Mouse (Mus musculus) layer of hippocampus, adult 9-10 months (tissue): ENCODE results near the gene Gsta2.
"Not testable (repeated sequence)": the region's sequence is repeated elsewhere in the genome, so short reads cannot be mapped to it uniquely, and the experiment has no call there.

Source experiments
- DNase-seq: peaks from one replicate; pipeline ENCODE4 v3.0.0; 2022; ENCODE audit warnings: low spot score

Gene Gsta2

DNA sequence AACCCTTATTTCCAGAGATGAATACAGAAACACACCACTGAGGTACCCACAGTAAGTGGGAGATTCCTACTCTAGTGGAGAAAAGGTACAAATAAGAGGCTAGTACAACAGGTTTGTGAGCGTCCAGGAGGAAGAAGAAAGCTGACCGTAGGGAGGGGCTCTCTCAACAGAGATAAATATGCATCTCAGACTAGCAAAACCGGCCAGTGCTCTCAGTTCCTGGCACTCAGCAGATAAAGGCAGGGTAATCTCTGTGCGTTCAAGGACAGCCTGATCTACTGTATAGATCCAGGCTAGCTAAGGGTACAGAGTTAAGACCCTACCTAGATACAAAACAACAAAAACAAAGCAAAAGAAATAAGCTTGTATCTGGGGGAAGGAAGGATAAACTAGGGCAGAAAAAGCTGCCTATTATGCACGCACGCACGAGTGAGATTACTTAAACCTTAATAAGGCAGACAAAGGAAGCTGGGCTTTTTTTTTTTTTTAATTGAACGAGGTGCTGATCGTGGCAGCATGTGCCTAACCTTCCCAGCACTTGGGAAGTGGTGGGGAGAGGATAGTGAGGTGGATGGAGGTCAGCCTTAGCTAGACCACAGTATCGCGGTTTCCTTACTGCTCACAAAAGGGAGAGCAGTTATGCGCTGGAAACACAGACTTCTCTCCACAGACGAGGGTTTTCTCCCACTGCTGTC is 10.4 kb upstream of the Gsta2 start:
- DNase-seq: no peak

DNA sequence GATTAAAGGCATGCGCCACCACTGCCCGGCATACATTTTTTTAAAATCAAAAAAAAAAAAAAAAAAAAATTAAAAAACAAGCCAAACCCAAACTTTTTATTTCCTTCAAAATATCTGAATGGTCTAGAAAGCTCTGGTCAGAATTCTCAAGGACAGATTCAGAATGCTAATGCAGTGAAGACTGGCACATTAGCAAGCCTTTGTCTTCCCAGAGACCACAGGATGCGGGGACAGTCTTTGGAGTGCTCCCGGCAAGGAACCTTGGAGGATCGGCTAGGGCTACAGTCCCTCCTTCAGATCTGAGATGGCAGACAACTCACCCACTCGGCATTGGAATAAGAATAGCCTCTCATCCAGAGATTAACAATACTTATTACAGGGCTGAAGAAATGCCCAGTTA is 9.1 kb upstream of the Gsta2 start:
- DNase-seq: no peak

DNA sequence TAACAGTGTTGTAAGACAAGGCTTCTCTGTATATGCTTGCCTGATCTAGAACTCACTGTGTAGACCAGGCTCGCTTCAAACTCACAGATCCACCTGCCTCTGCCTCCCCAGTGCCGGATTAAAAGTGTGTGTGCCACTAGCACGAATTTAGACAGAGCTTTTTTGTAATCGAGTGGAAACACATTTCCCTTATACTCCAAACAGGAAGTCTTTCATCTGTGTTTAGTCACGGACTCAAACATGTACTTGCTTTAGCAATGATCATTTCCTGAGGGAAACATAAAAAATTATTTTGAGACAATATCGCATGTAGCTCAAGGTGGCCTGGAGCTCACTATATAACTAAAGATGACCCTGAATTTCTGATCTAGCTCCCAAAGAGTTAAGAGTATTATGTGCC is 7.8 kb upstream of the Gsta2 start:
- DNase-seq: no peak

DNA sequence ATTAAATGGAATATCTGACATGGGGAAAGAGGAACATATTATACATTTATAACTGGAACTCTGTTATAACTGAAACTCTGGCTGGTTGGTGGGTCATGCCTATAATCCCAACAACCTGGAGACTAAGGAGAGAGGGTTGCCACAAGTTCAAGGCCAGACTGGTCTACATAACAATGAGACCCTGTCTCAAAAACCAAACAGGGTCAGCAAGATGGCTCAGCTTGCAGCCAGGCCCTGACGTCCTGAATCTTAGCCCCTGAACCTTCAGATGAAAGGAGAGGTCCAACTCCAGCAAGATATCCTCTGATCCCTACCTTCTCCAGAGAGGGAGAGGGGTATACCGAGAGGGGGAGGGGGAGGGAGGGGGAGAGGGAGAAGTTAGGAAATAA is 4.9 kb upstream of the Gsta2 start:
- DNase-seq: no peak

DNA sequence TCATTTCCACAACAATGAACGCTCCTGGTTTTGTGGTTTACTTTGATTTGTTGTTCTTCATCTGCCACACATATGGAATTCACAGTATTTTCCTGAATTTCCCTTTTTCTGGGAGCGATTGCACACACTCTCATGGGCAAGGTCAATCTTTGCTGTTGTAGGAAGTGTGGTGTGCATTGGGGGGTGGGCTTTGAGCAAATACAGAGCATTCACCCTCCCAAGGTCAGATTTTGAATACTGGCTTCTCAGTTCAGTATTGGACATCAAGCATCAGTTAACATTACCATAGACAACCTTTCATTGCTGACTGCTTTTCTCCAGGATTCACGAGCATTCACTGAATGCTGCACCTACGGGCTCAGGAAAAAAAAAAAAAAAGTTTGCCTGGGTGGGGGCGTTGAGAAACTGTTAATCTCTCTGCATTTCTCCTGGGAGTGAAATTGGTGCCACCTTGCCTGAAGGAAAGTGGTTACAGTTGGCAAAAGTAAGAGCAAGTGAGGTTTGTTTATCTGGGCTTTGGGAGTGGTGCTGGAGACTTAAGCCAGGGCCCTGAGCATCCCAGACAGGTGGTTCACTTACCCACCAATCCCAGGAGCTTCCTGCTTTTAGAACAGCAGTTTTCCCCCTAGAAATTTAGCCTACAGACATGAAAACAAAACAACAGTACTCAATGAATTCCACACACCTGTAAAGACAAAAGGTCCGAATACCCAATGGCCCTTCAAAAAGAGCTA is 4.3 kb upstream of the Gsta2 start:
- DNase-seq: no peak

DNA sequence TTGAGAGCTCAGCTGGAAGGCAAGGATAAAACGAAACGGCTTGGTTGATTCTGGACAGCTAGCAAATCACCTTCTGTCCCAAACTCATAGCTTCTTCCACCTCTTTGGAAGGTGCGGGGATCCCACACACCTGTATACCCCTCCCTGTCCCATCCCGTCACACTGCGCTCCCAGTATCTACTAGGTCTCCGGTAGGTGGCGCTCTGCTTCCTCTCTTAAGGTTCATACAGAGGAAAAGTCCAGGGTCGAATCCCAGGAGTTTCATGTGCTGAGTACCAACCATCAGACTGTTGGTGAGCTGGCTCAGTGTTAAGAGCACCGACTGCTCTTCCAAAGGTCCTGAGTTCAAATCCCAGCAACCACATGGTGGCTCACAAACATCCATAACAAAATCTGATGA is 2.5 kb upstream of the Gsta2 start:
- DNase-seq: no peak

DNA sequence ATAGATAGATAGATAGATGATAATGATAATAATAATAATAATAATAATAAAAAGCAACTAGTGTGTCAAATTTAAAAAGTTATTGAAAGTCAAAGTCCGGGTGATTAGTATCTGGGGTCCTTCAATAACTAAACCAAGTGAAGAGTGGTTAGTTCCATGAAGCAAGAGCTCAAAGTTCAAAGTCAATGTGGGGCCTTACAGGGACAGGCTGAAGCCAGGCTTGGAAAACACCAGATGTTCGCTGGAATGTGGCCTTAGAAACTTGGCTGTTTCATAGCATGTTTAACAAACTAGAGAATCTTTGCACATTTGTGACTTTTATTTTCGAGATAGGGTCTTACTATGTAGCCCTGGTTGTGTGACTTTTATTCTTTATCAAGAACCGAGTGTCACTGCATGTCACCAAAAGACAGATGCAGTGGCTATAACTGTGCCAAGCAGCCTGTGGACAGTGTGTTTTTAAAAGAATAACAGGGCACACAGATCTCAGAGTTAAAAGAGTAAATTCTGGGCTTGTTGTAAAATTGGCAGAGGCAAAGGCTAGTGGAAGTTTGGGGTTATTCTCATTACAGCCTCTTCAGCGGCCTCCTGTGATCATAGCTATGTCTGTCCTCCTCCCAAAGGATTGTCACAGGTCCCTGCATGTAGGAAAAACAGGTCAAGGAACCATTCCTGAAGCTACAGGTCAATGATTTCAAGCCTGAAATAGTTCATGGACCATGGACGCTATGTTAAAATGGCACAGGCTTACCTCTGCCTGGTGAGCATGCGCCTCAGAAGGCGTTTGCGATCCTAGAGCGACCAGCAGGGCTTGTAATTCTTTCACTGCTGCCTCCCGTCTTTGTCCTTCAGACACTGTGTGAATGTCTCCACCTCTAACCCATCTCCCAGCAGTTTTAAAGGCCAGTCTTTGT is 666 bp downstream of the Gsta2 start:
- no peak for DNase-seq

DNA sequence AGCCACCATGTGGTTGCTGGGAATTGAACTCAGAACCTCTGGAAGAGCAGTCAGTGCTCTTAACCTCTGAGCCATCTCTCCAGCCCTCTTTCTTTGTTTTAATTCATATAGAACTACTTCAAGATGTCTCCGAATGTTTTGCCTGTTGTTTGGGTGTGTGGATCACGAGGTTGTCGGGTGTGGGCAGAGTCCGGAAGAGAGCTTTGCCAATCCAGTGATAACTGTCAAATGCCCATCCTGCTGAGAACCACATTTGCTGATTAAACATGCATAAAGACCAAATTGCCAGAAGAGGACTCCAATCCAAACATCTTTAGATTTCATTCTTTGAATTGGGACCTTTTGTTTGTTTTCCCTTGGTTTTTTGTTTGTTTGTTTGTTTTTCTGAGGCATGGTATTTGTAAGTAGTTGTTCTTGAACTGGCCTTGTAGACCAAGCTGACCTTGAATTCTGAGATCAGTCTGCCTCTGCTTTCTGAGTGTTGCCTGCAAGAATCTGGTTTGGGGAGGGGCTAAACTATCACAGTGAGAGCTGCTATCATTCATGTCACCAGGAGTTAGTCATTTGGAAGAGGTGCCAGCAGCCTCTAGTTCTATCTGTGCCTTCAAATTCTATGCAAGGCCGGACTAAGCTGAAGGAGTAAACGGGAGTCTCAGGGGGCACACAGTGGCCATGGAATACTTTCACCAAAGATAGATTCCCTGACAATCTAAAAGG is 3.9 kb downstream of the Gsta2 start:
- DNase-seq: no peak

DNA sequence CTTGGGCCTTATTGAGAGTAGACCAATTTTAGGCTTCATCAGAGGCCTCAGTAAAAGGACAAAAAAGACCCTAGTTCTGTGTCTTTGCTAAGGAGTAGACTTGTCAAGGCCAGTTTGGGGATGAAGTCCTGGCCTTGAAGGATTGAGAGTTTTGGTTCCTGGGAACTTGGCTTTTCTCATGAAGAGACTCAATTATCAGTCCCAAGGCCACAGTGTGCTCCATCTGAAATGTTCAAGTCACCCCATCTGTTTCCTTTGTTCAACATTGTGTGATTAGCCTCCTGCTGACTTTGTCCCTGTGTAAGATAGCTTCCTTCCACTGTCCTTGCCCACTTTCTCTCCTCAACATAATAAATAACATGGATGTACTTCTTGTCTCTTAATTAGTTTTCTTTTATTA is 5.6 kb downstream of the Gsta2 start:
- DNase-seq: not testable (repeated sequence)

DNA sequence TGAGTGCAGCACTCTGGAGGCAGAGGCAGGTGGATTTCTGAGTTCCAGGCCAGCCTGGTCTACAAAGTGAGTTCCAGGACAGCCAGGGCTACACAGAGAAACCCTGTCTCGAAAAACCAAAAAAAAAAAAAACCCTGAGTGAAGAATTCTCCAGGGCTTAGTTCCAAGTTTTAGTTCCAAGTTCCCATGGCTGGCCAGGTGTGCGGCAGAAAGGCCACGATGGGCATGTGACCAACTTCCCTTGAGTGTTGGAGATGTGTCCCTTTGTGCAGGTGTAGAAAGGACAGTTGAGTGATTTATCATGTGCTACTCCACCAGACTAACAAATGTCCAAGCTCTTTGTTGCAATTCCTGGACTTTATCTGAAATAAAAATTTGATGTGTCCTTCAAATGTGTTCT is 6.4 kb downstream of the Gsta2 start:
- not testable (repeated sequence) for DNase-seq

DNA sequence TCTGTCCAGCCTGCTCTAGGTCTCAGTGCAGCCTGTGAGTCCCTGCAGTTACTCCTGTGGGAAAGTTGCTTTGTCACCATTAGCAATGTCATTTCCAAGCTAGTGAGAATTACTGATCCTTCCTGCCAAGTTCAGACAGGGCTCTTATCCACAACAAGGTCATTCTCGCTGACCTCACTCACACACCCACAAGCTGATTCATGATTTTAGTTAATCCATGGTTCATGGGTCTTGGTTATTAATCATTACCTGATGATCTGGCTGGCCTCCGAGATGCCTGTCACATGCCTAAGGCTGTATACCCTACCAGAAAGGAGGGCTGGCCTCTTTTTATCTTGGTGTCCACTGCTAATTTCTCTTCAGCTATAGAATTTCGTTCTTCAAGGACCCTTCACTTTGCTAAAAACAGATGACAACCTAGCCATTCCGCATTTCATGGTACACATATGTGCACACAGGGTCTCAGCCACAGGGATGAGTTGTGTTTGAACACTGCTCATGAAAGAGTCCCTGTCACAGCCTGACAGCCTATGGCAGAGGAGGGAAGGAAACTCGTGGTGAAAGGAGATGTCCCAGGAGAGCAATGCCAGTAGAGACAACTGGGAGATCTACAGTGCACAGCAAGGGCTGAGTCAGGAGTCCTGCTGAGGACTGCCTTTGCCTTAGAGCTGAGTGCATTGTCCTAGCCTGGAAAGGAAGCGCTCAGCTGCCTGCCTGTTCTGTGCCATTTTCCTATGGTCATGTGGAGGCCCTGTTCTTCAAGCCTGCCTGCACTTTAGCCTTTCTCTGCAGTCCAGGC is 7.2 kb downstream of the Gsta2 start:
- not testable (repeated sequence) for DNase-seq

DNA sequence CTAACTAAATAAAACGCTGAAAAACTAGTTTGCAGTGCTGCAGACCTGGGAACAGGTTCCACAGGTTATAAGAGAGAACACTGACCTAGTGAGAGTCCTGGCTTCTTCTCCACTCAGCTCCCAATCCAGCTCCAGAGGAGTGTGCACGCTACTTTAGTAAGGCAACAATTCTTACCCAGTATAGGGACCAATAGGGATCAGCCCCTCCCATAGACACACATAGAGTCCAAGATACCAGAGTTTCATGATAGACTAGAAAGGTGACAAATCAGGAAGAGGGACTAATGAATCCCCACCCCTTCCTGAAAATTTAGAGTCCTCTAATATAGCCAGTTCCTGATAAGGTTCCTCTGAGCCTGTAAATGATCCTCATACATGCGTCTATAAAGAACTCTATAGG is 8.6 kb downstream of the Gsta2 start:
- no peak for DNase-seq

DNA sequence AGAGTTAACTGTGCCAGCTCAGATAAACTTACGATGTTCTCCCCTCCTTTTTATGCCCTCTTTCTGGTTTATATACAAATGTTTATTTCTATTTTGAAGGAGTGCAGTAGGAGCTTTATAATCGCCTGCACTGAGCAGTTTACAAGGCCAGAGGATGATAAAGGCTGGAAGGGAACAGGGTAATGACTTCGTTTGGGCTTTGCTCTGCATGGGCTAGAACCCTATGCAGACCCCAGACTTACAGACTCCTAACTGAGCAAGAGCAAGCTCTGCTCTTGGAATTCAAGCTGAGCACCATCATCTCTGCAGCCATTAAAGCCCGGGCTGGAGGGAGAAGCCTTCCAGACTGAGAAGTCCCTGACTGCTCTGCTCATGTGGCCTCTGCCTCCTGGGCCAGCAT is 10.4 kb downstream of the Gsta2 start:
- not testable (repeated sequence) for DNase-seq

DNA sequence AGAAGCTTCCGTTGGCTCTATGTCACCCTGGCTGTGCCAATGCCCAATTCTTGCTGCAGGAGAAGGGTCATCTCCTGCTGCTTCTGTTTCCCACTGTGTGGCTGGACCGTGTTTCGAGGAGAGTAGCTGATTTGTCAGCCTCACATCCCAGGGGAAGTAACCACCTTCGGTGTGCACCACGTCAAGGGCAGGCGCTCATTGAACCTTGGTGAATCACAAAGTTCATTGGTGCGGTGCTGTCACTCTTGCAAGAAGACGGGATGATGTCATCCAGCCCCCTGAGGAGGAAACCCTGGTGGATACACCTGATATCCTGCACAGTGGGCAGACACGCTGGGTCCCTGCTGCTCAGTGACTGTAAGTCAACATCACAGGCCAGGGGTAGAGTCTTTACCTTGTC is 12.5 kb downstream of the Gsta2 start:
- DNase-seq: not testable (repeated sequence)

DNA sequence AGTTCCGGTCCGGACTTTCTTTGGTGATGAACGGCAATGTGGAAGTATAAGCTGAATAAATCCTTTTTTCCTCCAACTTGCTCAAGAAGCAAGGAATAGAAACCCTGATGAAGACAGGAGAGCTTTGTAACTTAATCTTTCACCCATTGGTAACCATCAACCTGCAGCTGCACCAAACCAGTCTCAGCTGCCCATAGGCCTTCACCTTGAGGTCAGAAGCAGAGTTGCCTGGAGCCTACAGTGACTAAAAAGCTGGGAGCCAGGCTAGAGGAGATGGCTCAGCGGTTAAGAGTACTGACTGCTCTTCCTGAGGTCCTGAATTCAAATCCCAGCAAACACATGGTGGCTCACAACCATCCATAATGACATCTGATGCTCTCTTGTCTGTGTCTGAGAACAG is 13.1 kb downstream of the Gsta2 start:
- not testable (repeated sequence) for DNase-seq

DNA sequence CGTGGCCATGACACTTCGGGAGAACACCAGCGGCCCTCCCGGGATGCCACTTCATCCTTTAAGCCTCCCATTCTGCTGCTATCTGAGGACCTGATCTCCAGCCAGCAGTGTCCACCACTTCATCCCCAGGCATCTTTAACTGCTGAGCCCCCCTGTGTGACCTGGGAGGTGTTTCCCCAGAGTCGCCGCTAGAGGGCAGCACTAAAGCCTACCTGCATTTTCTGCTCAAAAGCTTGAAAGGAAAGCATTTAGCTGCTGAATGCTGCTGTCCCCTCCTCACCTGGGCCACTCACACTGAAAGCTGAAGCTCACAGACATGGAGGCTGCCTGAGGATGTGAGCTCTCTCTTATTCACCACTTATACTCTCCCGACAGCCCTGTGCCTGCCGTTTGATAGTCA is 15.3 kb downstream of the Gsta2 start:
- DNase-seq: not testable (repeated sequence)

DNA sequence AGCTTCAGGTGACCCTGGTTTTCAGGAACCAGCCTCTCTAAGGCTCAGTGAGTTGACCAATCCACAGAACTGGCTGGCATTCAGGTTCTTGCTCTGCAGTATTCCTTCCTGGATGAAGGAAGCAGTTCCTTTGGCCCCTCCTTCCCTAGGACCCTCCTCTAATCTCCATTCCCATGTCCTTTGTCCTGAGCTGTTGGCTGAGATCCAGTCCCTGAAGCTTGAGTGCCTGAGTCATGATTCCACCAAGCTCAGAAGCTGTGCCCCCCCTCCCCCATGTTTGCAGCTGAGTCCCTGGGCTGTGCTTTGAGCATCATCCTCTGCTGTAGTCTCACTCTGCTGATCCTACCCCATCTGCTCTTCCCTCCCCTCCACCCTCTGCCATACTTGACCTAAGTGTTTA is 18.5 kb downstream of the Gsta2 start:
- DNase-seq: not testable (repeated sequence)

DNA sequence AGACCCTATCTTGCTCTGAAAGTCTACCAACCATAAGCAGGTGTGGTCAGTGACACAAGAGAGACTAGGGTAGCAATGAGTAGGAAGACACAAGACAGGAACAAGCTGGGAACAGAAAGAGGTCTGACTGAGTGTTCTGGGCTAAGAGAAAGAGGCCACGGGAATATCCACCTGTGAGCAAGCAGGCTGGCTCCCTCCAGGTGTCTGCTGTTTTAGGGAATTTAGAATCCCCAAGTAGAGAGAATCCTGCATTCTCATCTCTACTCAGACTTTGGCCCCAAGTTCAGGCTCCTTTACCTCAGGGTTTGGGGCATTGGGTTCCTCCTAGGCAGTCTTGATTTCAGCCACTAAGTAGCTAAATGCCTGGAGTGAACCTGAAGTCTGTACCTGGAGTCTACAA is 28.3 kb downstream of the Gsta2 start, which contains the start of gene Omt2b:
TSS of gene Omt2b (plus strand) at position 301 of the 400 bp plus-strand sequence.
- not testable (repeated sequence) for DNase-seq

DNA sequence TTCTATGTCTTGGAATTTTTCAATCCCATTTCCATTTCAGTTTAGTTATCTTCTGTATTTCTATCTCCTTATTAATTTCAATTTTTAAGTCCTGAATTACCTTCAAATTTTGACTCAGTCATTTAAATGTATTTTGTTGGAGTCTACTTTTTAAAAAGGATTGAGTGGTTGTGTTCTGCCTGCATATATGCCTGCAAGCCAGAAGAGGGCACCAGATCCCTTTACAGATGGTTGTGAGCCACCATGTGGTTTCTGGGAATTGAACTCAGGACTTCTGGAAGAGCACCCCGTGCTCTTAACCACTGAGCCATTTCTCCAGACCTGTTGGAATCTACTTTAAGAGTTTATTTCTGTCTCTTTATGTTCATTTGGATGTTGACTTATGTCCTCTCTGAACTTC is 36.1 kb downstream of the Gsta2 start:
- no peak for DNase-seq

DNA sequence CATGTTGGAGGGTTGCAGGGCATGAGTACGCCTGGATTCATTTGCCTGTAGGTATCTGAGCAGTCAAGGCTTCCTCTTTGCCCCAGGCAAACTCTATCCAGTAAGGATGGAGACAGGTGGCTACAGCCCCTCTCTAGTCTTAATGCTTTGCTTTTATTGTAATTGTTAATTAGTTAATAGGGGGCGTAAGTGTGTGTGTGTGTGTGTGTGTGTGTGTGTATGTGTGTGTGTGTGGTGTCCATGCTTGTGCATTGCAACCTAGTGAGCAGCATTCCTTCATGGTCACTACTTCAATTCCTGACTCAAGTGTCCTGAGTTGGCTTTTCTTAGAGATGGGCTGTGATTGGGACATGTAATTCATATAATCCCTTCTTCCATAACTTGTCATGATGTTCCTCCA is 40.9 kb downstream of the Gsta2 start, which contains the start of gene Omt2a:
TSS of gene Omt2a (minus strand) at position 101 of the 400 bp plus-strand sequence.
- DNase-seq: no peak

DNA sequence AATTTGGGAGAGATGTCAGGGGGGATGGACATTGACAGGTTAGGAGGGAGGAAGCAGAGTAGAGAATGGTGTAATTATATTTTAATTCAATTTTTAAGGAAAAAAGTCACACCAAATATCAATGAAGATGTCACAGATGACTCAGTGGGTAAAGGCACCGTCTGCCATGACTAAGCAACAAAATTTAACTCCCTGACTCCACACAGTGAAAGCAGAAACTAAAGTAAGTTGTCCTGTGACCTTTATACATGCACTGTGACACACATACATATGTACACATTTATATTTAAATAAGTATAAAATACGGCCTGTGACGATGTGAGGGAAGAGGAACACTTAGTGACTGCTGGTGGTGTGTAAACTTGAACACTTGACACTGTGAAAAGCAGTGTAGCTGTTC is 47.5 kb downstream of the Gsta2 start:
- not testable (repeated sequence) for DNase-seq
